Mouse (Mus musculus): ENCODE data around the gene Olfr69. TPM values are rescaled to one million over a fixed set of nuclear protein-coding genes. Genes with fewer than 3 reads are reported as not detected.
"Not testable (repeated sequence)": the region's sequence is repeated elsewhere in the genome, so short reads cannot be mapped to it uniquely, and the experiment has no call there.

Gene Olfr69
- total RNA-seq, 2 experiments from 2014 or later: not detected

- intact Hi-C loops (cut with DNase I); DNase-seq: not testable (repeated sequence)
Measured at GRCm38 (mm10) chr7:103716398-103716797, 55.0 kb downstream of the Olfr69 start.

Other genes with a start within 250 kb of the Olfr69 start
- gene Olfr612, start 228.9 kb downstream of the Olfr69 start, total RNA-seq (2021): not detected
- gene Olfr613, start 223.5 kb downstream of the Olfr69 start, total RNA-seq (2021): not detected
- gene Olfr615, start 215.5 kb downstream of the Olfr69 start, total RNA-seq (2021): not detected
- gene Olfr616, start 202.5 kb downstream of the Olfr69 start, total RNA-seq (2021): not detected
- gene Olfr617, start 198.5 kb downstream of the Olfr69 start, total RNA-seq (2021): not detected
- not detected for gene Olfr618, start 181.5 kb downstream of the Olfr69 start, total RNA-seq (2021)
- gene Olfr619, start 171.0 kb downstream of the Olfr69 start, total RNA-seq (2021): not detected
- gene Olfr620, start 159.1 kb downstream of the Olfr69 start, total RNA-seq (2021): not detected
- gene Olfr622, start 128.9 kb downstream of the Olfr69 start, total RNA-seq (2021): not detected
- gene Olfr623, start 107.9 kb downstream of the Olfr69 start, total RNA-seq (2021): not detected
- gene Olfr624, start 100.4 kb downstream of the Olfr69 start, total RNA-seq (2021): not detected
- gene Olfr625-ps1, start 88.9 kb downstream of the Olfr69 start, total RNA-seq (2021): not detected
- gene Olfr243, start 56.9 kb downstream of the Olfr69 start, total RNA-seq (2021): not detected
- gene Olfr628, start 41.2 kb downstream of the Olfr69 start, total RNA-seq (2021): not detected
- gene Olfr629, start 26.7 kb downstream of the Olfr69 start, total RNA-seq (2021): not detected
- not detected for gene Olfr630, start 14.3 kb downstream of the Olfr69 start, total RNA-seq (2021)
- not detected for gene Olfr68, start 8.1 kb upstream of the Olfr69 start, total RNA-seq (2021)
- gene Olfr67, start 20.2 kb upstream of the Olfr69 start, total RNA-seq (2021): not detected
- gene Hbb-bt, start 42.4 kb upstream of the Olfr69 start, total RNA-seq (2021): 1,000 to 10,000 TPM in 1 of 2 experiments, 100 to 1,000 TPM in 1; 560 to 1,219 TPM
- gene Hbb-bs, start 56.5 kb upstream of the Olfr69 start, total RNA-seq (2021): 1,000 to 10,000 TPM; 4,406 to 9,811 TPM
- not detected for gene Hbb-bh2, start 68.9 kb upstream of the Olfr69 start, total RNA-seq (2021)
- gene Hbb-bh1, start 71.6 kb upstream of the Olfr69 start, total RNA-seq (2021): not detected
- not detected for gene Hbb-y, start 81.6 kb upstream of the Olfr69 start, total RNA-seq (2021)
- gene Olfr66, start 114.7 kb upstream of the Olfr69 start, total RNA-seq (2021): not detected
- gene Olfr64, start 122.9 kb upstream of the Olfr69 start, total RNA-seq (2021): not detected
- gene Olfr65, start 131.9 kb upstream of the Olfr69 start, total RNA-seq (2021): not detected
- gene Olfr631, start 157.2 kb upstream of the Olfr69 start, total RNA-seq (2021): not detected
- gene Olfr632, start 162.8 kb upstream of the Olfr69 start, total RNA-seq (2021): not detected
- not detected for gene Olfr633, start 172.8 kb upstream of the Olfr69 start, total RNA-seq (2021)
- not detected for gene Olfr635, start 199.6 kb upstream of the Olfr69 start, total RNA-seq (2021)
- gene Olfr638, start 227.2 kb upstream of the Olfr69 start, total RNA-seq (2021): not detected
- not detected for gene Olfr639, start 245.7 kb upstream of the Olfr69 start, total RNA-seq (2021)

Measured in heart, postnatal 10 days (tissue).